Mouse (Mus musculus): Measurements from ENCODE around the gene Hoxa13.

DNA sequence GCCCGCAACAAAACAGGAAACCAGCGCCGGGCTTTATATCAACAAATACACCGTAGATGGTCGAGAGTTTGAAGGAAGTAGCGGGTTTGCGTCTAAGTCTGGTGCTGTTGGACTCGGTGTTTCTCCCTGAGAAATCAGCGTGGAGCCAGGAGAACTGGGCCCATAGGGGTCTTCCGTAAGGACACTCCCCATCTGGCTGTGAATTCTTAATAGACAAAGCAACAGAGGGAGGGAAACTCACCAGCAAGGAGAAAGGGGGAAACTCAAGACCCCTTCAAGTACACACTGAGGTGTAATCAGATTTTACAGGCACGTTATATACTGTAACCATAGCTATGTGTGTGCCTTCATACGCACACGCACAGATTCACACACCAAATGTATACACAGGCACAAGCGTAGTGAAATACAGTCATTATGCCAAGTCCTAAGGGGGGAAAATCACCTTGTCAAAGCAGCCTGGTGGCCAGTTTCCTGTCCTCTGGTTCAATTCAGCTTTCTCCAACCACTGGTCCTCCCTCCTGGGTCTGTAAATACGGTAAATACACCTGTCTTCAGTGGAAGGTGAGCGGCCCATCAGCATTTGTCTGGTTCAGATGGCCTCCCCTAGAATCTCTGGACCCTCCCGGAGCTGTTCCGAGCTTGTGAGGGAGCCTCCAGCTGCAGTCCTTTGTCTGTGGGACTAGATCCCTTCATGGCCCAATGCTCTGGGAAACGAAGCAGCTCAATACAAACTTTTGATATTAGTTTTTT, 5.4 kb upstream of the Hoxa13 start:
- no peak for TF ChIP-seq CTCF (IDR thresholded peaks at IDR 0.05)
- no peak for TF ChIP-seq POLR2A (IDR thresholded peaks at IDR 0.05; ENCODE audit: insufficient read depth, low read depth, low read length)
- TF ChIP-seq EP300 (IDR thresholded peaks at IDR 0.05; ENCODE audit: insufficient read depth, low read depth, low read length) = no peak
